Mouse (Mus musculus): ENCODE results near the gene Hsd17b7. TPM values are rescaled to one million over a fixed set of nuclear protein-coding genes. Genes with fewer than 3 reads are reported as not detected.

Hsd17b7 gene
- polyA plus RNA-seq, 1 experiment = 1.8 TPM

- Histone ChIP-seq H3K9me3 (no peaks in the 10 kb centered on the region), H3K4me3 (replicated peaks) (no peak overlapping the region), H3K27me3 (replicated peaks) (peaks cover 22% of the 10 kb centered on the region), H3K4me1 (peaks cover 5% of the 10 kb centered on the region), H3K36me3 (replicated peaks; ENCODE audit: low read length) (no peaks in the 10 kb centered on the region)
- TF ChIP-seq GATA1 (IDR thresholded peaks at IDR 0.05; ENCODE audit: borderline replicate concordance, low read length) (no peak), FLI1 (IDR thresholded peaks at IDR 0.05; ENCODE audit: low read length) (no peak)
These were observed 47.3 kb downstream of the Hsd17b7 start for GRCm38 (mm10) chr1:169921710-169922211.

- H3K4me3 ChIP-seq (replicated peaks) = peak overlapping the region; percentile 80
- TF ChIP-seq FLI1 (IDR thresholded peaks at IDR 0.05; ENCODE audit: low read length) (no peak), GATA1 (IDR thresholded peaks at IDR 0.05; ENCODE audit: borderline replicate concordance, low read length) (no peak)
- H3K9me3 ChIP-seq = no peaks in the 10 kb centered on the region
- peaks cover 20% of the 10 kb centered on the region for H3K27me3 ChIP-seq (replicated peaks)
- no peaks in the 10 kb centered on the region for H3K36me3 ChIP-seq (replicated peaks; ENCODE audit: low read length)
- H3K4me1 ChIP-seq = peaks cover 5% of the 10 kb centered on the region
These were observed 49.8 kb downstream of the Hsd17b7 start for GRCm38 (mm10) chr1:169919211-169919610.

GRCm38 (mm10) chr1:169917998-169918397 lies 51.0 kb downstream of the Hsd17b7 start:
- H3K27me3 ChIP-seq (replicated peaks) = peaks cover 20% of the 10 kb centered on the region
- no peaks in the 10 kb centered on the region for H3K9me3 ChIP-seq
- peaks cover 5% of the 10 kb centered on the region for H3K4me1 ChIP-seq
- peak overlapping the region; percentile 9 for H3K4me3 ChIP-seq (replicated peaks)
- no peak for TF ChIP-seq GATA1 (IDR thresholded peaks at IDR 0.05; ENCODE audit: borderline replicate concordance, low read length)
- TF ChIP-seq FLI1 (IDR thresholded peaks at IDR 0.05; ENCODE audit: low read length) = no peak
- no peaks in the 10 kb centered on the region for H3K36me3 ChIP-seq (replicated peaks; ENCODE audit: low read length)

GRCm38 (mm10) chr1:169917115-169917796 lies 51.8 kb downstream of the Hsd17b7 start:
- no peak overlapping the region for H3K4me3 ChIP-seq (replicated peaks)
- no peak for TF ChIP-seq FLI1 (IDR thresholded peaks at IDR 0.05; ENCODE audit: low read length)
- no peak for TF ChIP-seq GATA1 (IDR thresholded peaks at IDR 0.05; ENCODE audit: borderline replicate concordance, low read length)
- no peaks in the 10 kb centered on the region for H3K9me3 ChIP-seq
- peaks cover 5% of the 10 kb centered on the region for H3K4me1 ChIP-seq
- peaks cover 20% of the 10 kb centered on the region for H3K27me3 ChIP-seq (replicated peaks)
- H3K36me3 ChIP-seq (replicated peaks; ENCODE audit: low read length) = no peaks in the 10 kb centered on the region

- Histone ChIP-seq H3K27me3 (replicated peaks) (peaks cover 20% of the 10 kb centered on the region), H3K36me3 (replicated peaks; ENCODE audit: low read length) (no peaks in the 10 kb centered on the region), H3K9me3 (no peaks in the 10 kb centered on the region), H3K4me1 (peaks cover 5% of the 10 kb centered on the region), H3K4me3 (replicated peaks) (no peak overlapping the region)
- TF ChIP-seq FLI1 (IDR thresholded peaks at IDR 0.05; ENCODE audit: low read length) (no peak), GATA1 (IDR thresholded peaks at IDR 0.05; ENCODE audit: borderline replicate concordance, low read length) (no peak)
These were observed 52.4 kb downstream of the Hsd17b7 start for GRCm38 (mm10) chr1:169916659-169917058.

GRCm38 (mm10) chr1:169911526-169911925 lies 57.5 kb downstream of the Hsd17b7 start:
- Histone ChIP-seq H3K9me3 (peaks cover 7% of the 10 kb centered on the region), H3K27me3 (replicated peaks) (no peaks in the 10 kb centered on the region), H3K4me3 (replicated peaks) (no peak overlapping the region), H3K4me1 (no peaks in the 10 kb centered on the region), H3K36me3 (replicated peaks; ENCODE audit: low read length) (no peaks in the 10 kb centered on the region)
- TF ChIP-seq GATA1 (IDR thresholded peaks at IDR 0.05; ENCODE audit: borderline replicate concordance, low read length) = no peak
- no peak for TF ChIP-seq FLI1 (IDR thresholded peaks at IDR 0.05; ENCODE audit: low read length)

- Histone ChIP-seq H3K4me1 (no peaks in the 10 kb centered on the region), H3K36me3 (replicated peaks; ENCODE audit: low read length) (no peaks in the 10 kb centered on the region)
- TF ChIP-seq GATA1 (IDR thresholded peaks at IDR 0.05; ENCODE audit: borderline replicate concordance, low read length) (no peak), FLI1 (IDR thresholded peaks at IDR 0.05; ENCODE audit: low read length) (no peak)
These were observed 58.3 kb downstream of the Hsd17b7 start for GRCm38 (mm10) chr1:169910751-169911150.

GRCm38 (mm10) chr1:169909659-169910058 lies 59.4 kb downstream of the Hsd17b7 start:
- no peak overlapping the region for H3K4me3 ChIP-seq (replicated peaks)
- H3K27me3 ChIP-seq (replicated peaks) = no peaks in the 10 kb centered on the region
- no peaks in the 10 kb centered on the region for H3K36me3 ChIP-seq (replicated peaks; ENCODE audit: low read length)
- no peak for TF ChIP-seq FLI1 (IDR thresholded peaks at IDR 0.05; ENCODE audit: low read length)
- H3K9me3 ChIP-seq = peaks cover 8% of the 10 kb centered on the region
- no peaks in the 10 kb centered on the region for H3K4me1 ChIP-seq

More at GRCm38 (mm10) chr1:169910751-169911150, 58.3 kb downstream of the Hsd17b7 start:
- H3K9me3 ChIP-seq = peaks cover 7% of the 10 kb centered on the region
- H3K4me3 ChIP-seq (replicated peaks) = no peak overlapping the region
- H3K27me3 ChIP-seq (replicated peaks) = no peaks in the 10 kb centered on the region

GRCm38 (mm10) chr1:169909163-169909562 lies 59.9 kb downstream of the Hsd17b7 start:
- no peaks in the 10 kb centered on the region for H3K4me1 ChIP-seq
- peaks cover 10% of the 10 kb centered on the region for H3K9me3 ChIP-seq
- H3K27me3 ChIP-seq (replicated peaks) = no peaks in the 10 kb centered on the region
- no peak for TF ChIP-seq FLI1 (IDR thresholded peaks at IDR 0.05; ENCODE audit: low read length)
- TF ChIP-seq GATA1 (IDR thresholded peaks at IDR 0.05; ENCODE audit: borderline replicate concordance, low read length) = no peak
- no peaks in the 10 kb centered on the region for H3K36me3 ChIP-seq (replicated peaks; ENCODE audit: low read length)
- H3K4me3 ChIP-seq (replicated peaks) = no peak overlapping the region

GRCm38 (mm10) chr1:169900771-169901336 lies 68.2 kb downstream of the Hsd17b7 start:
- Histone ChIP-seq H3K9me3 (0 out of 2 replicates have a peak, but pooled peaks cover 3% of the 10 kb centered on the region), H3K4me3 (replicated peaks) (no peak overlapping the region), H3K27me3 (replicated peaks) (no peaks in the 10 kb centered on the region), H3K36me3 (replicated peaks; ENCODE audit: low read length) (no peaks in the 10 kb centered on the region), H3K4me1 (no peaks in the 10 kb centered on the region)
- TF ChIP-seq GATA1 (IDR thresholded peaks at IDR 0.05; ENCODE audit: borderline replicate concordance, low read length) (no peak), FLI1 (IDR thresholded peaks at IDR 0.05; ENCODE audit: low read length) (no peak)

Other genes starting within 250 kb of the Hsd17b7 start
- not detected in 2 replicates for gene Rgs4, start 221.6 kb downstream of the Hsd17b7 start, polyA plus RNA-seq (2012; ENCODE audit: insufficient read depth, low replicate concordance)
- gene Ccdc190, start 40.6 kb downstream of the Hsd17b7 start, polyA plus RNA-seq (2012; ENCODE audit: insufficient read depth, low replicate concordance) = 2.7 TPM in 1 of 2 replicates, not detected in the other
- gene Ddr2, start 141.5 kb upstream of the Hsd17b7 start, polyA plus RNA-seq (2012; ENCODE audit: insufficient read depth, low replicate concordance) = not detected in 2 replicates
- 0.74 and 2.3 TPM in 2 replicates for gene Uap1, start 205.7 kb upstream of the Hsd17b7 start, polyA plus RNA-seq (2012; ENCODE audit: insufficient read depth, low replicate concordance)
- 0.74 and 1.1 TPM in 2 replicates for gene Uhmk1, start 246.2 kb upstream of the Hsd17b7 start, polyA plus RNA-seq (2012; ENCODE audit: insufficient read depth, low replicate concordance)

All from megakaryocyte, embryonic 14.5 days (primary cell).